Mouse (Mus musculus): Measurements from ENCODE around the gene Xlr5c.

GRCm38 (mm10) chrX:73312522-73312921, 19.7 kb upstream of the Xlr5c start:
- no peak for TF ChIP-seq CTCF (IDR thresholded peaks at IDR 0.05; ENCODE audit: control insufficient read depth, insufficient read depth, low read length)
- no peak for TF ChIP-seq POLR2A (IDR thresholded peaks at IDR 0.05; ENCODE audit: borderline replicate concordance, control insufficient read depth, low read depth, low read length)

Measured in bone marrow, adult 2 months (tissue).